Mouse (Mus musculus) cortical plate, adult 2 months (tissue): ENCODE measurements around the gene Olfr558.

ENCODE experiments used
- CTCF ChIP-seq: fragments of 200-500 bp; IDR thresholded peaks from 2 replicates; pipeline ENCODE4 v1.5.1; 2011; ENCODE audit warnings: mild to moderate bottlenecking, control low read depth, low read length; ENCODE audit not compliant: insufficient read depth; ENCODE audit errors: extremely low read depth
- POLR2A ChIP-seq: fragments of 200-500 bp; IDR thresholded peaks from 2 replicates; pipeline ENCODE4 v1.6.1; 2011; ENCODE audit warnings: mild to moderate bottlenecking, low read length, control low read depth; ENCODE audit not compliant: insufficient read depth; ENCODE audit errors: extremely low read depth

- TF ChIP-seq CTCF (no peak), POLR2A (no peak)
Observed at GRCm38 (mm10) chr7:102759266-102759665, 57.3 kb downstream of the Olfr558 start, which contains the start of the genes Olfr560 and Olfr78.
